Mouse (Mus musculus): Measurements from ENCODE around the gene Txndc9. TPM values are rescaled to one million over a fixed set of nuclear protein-coding genes. Genes with fewer than 3 reads are reported as not detected.
"Not testable (repeated sequence)": the region's sequence is repeated elsewhere in the genome, so short reads cannot be mapped to it uniquely, and the experiment has no call there.

Gene Txndc9
- total RNA-seq (2021), result 10 to 100 TPM; 67.9 to 72.0 TPM

- peak; percentile 95 for DNase-seq
Measured at GRCm38 (mm10) chr1:37997867-37998266, at the start of gene Txndc9, which contains the start of gene Eif5b. Txndc9 (minus strand) TSS chr1:37997893. Eif5b (plus strand) TSS chr1:37998010.

DNA sequence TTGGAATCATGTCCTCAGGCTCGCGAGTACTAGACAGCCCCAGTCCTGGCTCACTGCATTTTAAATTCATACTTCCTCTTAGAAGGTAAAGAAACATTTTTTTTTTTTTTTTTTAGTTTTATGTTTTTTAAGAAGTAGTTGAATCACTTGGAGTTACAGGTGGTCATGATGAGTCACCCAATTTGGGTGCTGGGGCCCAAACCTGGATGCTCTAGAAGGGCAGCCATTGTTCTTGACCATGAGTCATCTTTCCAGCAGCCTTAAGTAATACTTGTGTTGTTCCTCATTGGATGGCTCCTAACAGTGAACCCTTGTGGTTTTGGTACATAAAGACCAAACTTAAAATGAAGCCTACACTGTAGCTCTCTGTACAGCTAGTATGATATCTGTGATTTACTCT, 41.2 kb upstream of the Txndc9 start:
- no peak for DNase-seq

GRCm38 (mm10) chr1:38037375-38037774, 39.7 kb upstream of the Txndc9 start:
- DNase-seq, result no peak

- no peak for DNase-seq
Measured at GRCm38 (mm10) chr1:38035521-38035920, 37.8 kb upstream of the Txndc9 start.

- DNase-seq, result no peak
Measured at GRCm38 (mm10) chr1:38031391-38031790, 33.7 kb upstream of the Txndc9 start.

DNA sequence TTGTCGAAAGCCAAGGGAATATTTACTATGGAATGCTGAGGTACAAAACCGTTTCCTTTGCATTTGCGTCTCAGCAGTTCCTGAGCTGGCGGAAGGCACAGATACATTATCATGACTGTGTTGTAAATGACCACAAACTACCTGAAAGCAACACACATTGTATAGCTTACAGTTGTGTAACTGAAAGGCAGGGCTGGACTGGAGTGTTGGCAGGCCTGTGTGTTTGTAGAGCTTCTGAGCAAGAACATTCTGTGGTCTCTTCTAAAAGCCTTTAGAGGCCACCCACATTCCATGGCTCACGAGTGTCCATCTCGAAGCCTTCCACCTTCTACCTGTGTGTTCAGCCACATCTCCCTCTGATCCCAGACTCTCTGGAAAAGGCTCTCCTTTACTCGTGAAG, 29.6 kb upstream of the Txndc9 start:
- no peak for DNase-seq

GRCm38 (mm10) chr1:38014551-38015203, 17.0 kb upstream of the Txndc9 start:
- DNase-seq, result no peak

DNA sequence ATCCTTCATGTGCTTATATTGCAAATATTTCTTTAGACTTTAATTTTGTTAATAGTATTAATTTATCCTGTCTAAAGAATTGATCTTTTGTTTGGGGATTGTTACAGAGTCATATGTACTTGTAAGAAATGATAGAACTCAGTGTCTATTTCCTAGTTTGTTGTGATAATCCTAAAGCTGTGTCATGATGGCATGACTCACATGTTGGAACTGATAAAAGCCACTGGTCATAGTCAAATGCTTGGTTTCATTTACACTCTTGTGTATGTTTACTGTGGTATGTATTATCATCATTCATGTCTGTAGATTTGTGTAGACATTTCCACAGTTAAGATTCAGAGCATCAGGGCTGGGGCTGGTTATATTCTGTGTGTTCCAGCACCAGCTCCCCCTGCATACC, 14.8 kb upstream of the Txndc9 start:
- no peak for DNase-seq

GRCm38 (mm10) chr1:38012104-38012503, 14.4 kb upstream of the Txndc9 start:
- DNase-seq, result no peak

- no peak for DNase-seq
Measured at GRCm38 (mm10) chr1:38011647-38012046, 14.0 kb upstream of the Txndc9 start.

DNA sequence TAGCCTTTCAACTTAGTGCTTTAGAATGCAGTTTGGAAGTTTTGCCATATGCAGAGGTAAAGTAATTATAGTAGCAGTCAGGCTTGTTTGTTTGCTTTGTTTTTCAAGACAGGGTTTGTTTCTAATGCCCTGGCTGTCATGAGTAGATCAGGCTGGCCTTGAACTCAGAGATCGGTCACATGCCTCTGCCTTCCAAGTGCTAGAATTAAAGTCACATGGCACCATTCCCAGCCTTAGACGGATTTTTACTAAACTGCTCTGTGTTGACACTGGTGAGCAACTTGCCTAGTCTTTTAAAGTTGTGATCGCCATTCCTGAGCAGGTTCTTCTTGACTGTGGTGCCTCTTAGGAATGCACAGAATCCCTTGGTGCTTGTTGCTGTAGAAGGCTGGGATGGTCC, 9.0 kb upstream of the Txndc9 start:
- no peak for DNase-seq

DNA sequence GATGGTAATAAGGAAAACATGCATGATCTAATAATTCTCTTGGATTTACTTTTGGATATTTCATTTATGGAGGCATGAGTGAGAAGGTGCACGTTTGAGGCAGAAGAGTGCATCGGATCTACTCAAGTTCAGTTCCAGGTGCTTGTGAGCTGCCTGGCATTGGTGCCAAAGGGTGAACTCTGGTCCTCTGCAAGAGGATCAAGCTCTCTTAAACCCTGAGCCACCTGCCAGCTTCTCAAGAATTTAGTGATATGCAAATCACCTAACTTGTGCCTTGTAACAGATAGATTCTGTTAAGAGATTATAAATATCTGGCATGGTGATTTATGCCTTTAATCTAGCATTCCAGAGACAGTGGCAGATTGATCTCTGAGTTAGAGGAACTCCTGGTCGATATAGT, 5.4 kb upstream of the Txndc9 start:
- DNase-seq, result no peak

GRCm38 (mm10) chr1:38001956-38002355, 4.3 kb upstream of the Txndc9 start:
- no peak for DNase-seq

DNA sequence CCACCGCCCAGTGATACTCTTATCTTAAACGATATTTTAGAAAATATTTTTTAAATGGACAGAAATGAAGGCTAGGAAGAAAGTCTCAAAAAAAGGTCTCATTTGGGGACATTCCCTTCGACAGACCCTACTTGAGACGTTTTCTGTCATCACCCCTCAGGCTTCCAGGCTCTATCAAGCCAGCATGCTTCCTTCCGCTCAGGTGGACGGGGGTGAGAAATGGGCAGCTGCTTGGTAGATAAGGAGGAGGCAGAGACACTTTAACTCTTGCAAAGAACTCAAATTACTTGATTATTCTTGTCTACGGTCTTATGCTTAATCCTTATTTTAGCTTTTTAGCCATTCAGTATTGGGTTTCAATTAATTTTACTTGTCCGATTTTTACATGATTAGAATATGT, 3.2 kb upstream of the Txndc9 start:
- no peak for DNase-seq

- DNase-seq, result no peak
Measured at GRCm38 (mm10) chr1:37999552-37999951, 1.9 kb upstream of the Txndc9 start.

GRCm38 (mm10) chr1:37998371-37999199, 892 bp upstream of the Txndc9 start:
- DNase-seq, result no peak

DNA sequence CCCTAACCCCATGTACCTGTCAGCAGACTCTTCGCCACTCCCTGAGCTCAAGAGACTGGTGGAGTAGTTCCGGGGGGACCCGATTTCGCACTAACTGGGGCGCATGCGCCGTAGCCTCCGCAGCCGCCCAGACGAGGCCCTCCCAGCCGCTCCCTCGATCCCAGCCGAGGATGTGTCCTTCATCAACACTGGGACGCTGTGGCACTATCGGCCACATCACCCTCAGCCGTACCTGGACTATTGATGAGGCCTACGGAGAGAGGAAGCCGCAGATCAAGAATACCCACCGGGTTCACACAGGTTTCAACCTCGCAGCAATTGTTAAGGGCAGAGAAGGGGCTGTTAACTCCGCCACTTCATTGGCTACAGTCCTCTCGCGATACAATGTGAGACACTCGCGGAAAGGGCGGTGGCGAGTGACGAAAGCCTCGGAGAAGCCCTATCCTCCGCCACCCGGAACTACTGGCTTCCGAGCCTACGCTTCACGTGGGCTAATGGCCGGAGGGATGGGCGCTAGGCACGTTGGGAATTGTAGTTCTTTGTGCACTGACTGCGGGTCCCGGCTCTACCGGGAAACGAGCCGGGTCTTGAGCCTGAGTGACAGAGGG, 712 bp downstream of the Txndc9 start:
- DNase-seq, result peak; percentile 97

GRCm38 (mm10) chr1:37996226-37996625, 1.5 kb downstream of the Txndc9 start:
- DNase-seq, result no peak

DNA sequence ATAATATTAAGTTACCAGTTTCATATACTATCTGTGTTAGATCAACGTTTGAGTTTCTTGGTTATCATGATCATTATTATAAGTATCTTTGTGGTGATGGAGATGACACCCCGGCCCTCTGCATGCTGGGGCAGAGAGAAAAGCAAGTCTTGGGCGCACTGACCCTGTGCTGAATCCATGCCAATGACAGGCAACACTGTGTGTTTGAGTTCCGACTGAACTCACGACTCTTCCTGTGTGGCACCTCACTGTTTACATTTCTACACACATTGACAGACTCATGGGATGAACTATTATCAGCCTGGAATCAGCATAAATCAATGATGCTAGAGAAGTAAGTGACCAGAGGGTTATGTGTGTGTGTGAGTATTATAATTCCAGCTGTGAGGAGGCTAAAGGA, 9.8 kb downstream of the Txndc9 start:
- no peak for DNase-seq

DNA sequence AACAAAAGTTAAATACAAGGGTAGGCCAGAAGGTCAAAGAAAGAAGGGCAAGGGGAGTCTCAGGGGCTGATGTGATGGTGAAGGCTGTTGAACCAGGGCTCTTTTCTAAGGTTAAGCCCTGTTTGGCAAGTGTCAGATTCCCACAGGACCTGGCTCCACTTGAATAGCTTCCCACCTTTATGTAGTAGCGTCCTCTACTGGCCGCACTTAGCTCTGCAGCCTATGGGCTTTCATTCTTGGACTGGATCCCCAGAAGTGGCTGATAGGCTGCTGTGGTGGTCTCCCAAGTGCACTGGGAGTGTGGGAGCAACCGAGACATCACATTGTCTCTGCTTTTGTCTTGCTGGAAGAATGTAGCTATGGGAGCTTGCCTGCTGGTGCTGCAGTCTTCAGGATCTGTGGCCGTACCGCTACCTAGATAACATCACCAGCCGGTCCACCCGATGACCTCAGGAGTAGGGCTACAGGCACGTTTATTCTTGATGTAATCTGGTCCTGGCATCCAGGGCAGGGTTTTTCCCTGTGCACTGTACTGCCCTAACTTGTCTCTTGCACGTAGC, 11.8 kb downstream of the Txndc9 start:
- DNase-seq, result peak; percentile 54

DNA sequence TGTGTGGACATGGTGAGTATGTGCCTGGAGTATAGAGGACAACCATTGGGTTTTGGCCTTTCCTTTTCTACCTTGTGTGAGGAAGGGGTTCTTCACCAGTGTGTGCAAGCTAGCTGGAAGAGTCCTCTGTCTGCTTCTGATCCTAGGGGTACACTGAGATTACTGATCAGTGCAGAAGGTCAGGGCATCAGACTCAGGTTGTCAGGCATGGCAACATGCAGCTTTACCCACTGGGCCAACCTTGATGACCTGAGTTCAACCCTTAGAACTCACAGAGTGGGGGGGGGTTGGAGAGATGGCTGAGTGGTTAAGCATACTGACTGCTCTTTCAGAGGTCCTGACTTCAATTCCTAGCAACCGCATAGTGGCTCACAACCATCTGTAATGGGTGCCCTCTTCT, 13.4 kb downstream of the Txndc9 start:
- no peak for DNase-seq

DNA sequence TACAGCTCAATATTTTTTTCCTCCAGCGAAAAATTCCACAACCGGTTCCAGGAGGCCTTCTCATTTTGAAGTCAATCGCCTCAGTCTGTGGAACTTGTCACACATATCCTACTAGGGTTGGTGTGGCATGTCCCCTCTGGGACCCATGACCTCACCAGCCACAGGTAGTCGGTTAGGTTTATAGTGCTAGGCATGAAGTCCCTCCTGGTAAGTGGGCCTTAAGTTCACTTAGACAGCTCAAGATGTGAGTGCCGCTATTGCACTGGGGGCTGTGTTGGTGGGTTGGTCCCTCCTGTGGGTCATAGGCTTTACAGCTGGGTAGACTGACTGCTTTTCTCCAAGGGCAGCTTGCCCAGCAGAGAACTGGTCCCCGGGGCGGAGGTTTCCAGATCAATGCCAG, 20.4 kb downstream of the Txndc9 start:
- DNase-seq, result no peak

GRCm38 (mm10) chr1:37976666-37977065, 21.0 kb downstream of the Txndc9 start:
- not testable (repeated sequence) for DNase-seq

All from heart, postnatal 4 days (tissue).